Mouse (Mus musculus): Measurements from ENCODE around the gene Tmeff1.

The Tmeff1 gene

GRCm38 (mm10) chr4:48620121-48620520, 35.1 kb downstream of the Tmeff1 start:
- no peak for DNase-seq (ENCODE audit: extremely low read depth, low read depth)

DNA sequence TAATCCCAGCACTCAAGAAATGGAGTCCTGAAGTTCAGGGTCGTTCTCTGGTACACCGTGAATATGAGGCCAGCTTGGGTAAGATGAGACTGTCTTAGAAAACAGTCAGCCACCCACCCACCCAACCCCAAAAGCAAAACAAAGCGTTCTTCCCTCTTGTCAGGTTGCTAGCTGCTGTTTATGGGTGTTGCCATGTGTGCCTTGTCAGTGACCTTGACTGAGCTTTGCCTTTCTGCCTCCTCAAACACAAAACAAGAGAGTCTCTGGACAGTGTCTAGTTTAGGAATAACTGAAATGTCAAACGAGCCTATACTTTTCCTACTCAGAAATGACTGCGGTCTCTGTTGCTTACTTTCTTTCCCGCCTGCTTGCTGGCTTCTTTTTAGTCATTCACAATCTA, 37.3 kb downstream of the Tmeff1 start:
- DNase-seq (ENCODE audit: extremely low read depth, low read depth), result no peak

DNA sequence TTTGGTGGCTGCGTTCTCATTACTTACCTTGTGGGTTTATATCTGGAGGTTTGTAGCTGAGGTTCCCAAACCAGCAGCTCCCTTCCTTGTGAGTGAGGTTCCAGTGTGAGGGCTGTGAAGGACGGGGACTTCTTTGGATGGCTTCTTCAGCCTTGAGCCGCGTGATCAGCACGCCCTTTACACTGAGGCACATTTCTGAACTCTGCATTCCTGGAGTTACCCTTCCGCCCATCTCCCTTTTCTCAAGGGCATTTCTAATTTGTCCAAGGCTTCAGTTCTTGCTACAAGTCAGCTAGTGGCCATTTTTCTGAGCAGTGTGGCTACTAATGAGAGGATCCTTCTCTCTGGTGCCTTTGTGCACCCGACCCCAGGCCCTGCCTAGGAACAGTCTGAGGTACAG, 38.0 kb downstream of the Tmeff1 start:
- no peak for DNase-seq (ENCODE audit: extremely low read depth, low read depth)

DNA sequence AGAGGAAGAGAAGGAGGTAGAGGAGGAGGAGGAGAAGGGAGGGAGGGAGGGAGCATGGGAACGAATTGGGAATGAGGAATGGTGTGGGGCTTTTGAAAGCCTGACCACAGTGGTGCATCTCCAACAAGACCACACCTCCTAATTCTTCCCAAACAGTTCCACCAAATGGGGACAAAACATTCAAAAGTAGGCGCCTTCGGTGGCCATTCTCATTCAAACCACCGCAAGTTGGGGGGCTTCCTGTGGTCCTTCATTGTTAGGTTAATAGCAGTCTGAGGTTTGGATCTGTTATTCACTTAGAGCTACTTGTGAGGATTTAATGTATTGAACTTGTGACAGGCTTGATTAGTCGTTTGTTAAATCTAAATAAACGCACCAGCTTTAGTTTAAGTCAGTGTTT, 40.0 kb downstream of the Tmeff1 start:
- DNase-seq (ENCODE audit: extremely low read depth, low read depth), result no peak

DNA sequence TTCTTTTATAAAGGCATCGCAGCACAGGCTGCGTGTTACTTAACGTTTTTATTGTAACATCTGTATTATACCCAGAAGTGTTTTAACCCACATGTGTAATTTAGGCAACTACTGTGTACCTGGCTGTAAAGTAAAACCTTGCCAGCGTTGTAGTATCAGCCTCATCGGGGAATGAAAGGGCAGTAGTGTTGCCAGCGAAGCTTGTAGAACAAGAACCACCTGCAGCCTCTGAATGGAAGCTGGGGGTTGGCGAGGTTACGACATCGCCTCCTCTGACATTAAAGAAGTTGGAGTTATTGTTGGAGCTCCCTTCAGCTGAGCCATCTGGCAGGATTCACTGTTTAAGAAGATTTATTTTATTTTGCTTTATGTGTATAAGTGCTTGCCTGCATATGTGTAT, 40.9 kb downstream of the Tmeff1 start:
- no peak for DNase-seq (ENCODE audit: extremely low read depth, low read depth)

DNA sequence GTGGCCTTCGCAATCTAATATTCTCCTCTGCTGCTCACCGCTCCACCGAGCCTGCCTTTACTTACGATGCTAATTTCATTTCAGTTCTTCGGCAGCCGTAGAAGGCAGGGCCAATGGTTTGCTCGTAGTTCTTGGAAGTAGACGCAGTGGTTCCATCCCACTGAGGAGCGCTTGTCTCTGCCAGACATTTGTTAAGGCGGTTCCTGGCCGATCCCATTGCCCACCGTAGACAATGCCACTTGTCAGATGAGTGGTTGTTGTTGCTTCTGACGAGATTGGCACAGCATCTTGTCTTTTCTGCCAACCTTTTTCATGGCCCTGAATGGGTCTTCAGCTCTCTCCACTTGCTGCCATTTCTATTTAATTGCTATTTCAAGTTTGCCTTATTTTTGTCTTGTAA, 44.5 kb downstream of the Tmeff1 start:
- no peak for DNase-seq (ENCODE audit: extremely low read depth, low read depth)

DNA sequence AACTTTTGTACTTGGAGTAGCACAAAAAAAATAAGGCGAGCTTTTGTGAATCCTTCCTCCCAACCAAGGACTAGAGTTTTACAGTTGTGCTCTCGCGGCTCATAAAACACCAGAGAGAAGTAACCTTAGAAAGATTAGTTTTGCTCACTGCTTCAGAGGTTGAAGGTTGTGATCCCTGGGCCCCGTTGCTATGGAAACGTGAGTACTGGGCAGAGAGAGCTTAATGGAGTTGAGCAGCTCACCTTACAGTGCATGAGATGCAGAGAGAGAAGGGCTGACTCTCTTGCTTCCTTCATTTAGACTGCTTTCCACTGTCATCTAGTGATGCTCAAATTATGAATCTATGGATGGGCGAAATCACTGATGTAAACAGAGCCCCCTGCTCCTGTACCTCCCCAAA, 48.6 kb downstream of the Tmeff1 start:
- no peak for DNase-seq (ENCODE audit: extremely low read depth, low read depth)

DNA sequence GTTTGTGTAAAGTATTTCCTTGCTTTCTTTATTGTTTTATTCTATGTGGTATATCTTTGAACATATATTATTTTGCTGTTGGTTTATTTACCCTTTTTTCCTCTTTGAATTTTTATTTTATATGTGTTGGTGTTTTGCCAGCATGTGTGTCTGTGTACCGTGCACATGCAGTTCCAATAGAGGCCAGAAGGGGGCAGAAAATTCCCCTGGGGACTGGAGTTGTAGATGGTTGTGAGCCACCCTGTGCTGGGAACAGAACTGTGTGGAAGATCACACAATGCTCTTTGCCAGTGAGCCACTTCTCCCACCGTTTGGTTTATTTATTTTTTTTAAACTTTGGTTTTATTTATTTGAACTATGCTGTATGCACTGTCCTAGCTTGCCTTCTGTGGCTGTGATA, 49.1 kb downstream of the Tmeff1 start:
- DNase-seq (ENCODE audit: extremely low read depth, low read depth), result no peak

GRCm38 (mm10) chr4:48636831-48637230, 51.9 kb downstream of the Tmeff1 start:
- DNase-seq (ENCODE audit: extremely low read depth, low read depth), result no peak

GRCm38 (mm10) chr4:48638132-48638531, 53.2 kb downstream of the Tmeff1 start:
- no peak for DNase-seq (ENCODE audit: extremely low read depth, low read depth)

DNA sequence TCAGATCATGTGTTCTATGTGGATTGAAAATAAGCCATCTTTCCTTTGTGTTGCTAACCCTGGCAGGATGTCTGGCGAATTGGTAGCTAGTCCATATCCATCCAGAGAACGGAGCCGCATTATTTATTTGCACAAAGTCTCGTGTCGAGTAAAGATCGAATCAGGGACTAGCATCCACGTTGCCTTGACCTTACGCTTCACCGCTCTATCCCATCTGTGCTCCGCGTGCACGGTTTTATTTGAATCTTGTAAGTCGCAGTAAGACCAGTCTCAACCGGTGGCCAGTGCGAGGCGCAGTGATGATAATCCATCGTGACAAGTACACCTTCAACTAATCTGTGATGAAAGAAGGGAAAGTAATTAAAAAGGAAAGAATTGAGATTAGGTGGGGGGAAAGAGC, 54.5 kb downstream of the Tmeff1 start:
- DNase-seq (ENCODE audit: extremely low read depth, low read depth), result no peak

- no peak for DNase-seq (ENCODE audit: extremely low read depth, low read depth)
Observed at GRCm38 (mm10) chr4:48643801-48644200, 58.8 kb downstream of the Tmeff1 start.

DNA sequence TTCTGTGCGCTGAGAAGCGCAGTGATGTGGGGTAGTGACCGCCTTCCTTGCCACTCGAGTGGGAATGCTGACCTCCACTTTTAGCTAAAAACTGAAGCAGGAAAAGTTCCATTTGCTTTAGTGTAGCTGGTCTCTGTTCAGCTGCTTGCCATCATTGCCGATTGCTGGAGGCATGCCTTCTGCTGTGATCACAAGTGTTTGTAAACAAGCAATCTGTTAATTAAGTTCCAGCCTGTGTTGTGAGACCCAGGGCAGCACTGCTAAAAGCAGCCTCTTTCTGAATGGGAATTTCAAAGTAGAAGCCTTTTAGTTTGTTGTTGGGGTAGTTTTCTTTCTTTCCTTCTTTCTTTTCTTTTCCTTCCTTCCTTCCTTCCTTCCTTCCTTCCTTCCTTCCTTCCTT, 61.2 kb downstream of the Tmeff1 start:
- no peak for DNase-seq (ENCODE audit: extremely low read depth, low read depth)

DNA sequence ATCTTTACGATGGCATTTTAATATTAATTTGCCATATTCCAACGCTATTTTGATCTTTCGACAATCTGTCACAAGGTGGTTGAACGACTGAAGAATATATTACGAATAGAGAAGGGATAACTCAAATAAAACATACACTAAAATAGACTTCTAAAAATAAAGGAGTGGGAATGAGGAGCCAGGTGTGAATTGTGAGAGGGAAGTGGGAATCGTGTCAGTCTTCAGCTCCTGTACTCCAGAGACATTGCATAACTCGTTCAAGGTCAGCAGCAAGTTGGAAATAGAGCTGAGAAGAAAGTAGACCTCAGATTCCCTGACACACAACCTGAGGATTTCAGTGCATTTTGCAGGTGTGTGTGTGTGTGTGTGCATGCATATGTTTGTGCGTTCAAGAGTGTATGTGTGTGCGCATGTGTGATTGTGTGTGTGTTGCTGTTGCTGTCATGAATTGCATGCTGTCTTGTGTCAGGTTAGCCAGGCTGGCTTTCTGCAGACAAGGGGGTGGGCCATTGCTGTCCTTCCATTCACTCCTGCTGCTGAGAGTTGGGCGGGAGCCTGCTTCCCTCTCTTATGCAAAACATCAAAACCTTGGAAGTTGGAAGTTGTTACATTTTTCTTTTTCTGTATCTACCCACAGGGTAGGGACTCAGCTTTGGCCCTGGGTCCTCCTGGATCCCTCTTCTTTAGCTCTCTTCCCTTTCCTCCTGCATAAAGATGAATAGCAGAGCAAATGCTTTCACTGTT, 65.8 kb downstream of the Tmeff1 start:
- no peak for DNase-seq (ENCODE audit: extremely low read depth, low read depth)

DNA sequence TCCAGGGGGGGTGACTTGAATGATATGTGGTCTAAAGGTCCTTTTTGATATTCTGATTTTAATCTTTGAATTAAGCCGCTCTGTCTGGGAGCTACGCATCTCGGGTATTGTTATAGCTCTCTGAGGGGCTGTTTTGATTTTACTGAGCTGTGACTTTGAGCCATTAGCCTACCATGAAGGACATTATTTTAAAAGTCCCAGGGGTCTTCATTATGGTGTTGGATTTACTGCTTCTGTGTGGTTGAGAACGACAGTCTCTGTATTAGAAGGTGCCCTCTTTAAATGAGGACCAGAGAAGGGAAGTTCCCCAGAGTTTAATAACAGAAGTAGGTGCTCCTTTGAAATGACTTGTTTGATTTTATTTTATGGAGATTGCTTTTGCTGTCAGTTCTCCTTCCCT, 69.1 kb downstream of the Tmeff1 start:
- DNase-seq (ENCODE audit: extremely low read depth, low read depth), result no peak

GRCm38 (mm10) chr4:48656530-48656929, 71.6 kb downstream of the Tmeff1 start:
- DNase-seq (ENCODE audit: extremely low read depth, low read depth), result no peak

- DNase-seq (ENCODE audit: extremely low read depth, low read depth), result no peak
Observed at GRCm38 (mm10) chr4:48660144-48660543, 75.2 kb downstream of the Tmeff1 start.

DNA sequence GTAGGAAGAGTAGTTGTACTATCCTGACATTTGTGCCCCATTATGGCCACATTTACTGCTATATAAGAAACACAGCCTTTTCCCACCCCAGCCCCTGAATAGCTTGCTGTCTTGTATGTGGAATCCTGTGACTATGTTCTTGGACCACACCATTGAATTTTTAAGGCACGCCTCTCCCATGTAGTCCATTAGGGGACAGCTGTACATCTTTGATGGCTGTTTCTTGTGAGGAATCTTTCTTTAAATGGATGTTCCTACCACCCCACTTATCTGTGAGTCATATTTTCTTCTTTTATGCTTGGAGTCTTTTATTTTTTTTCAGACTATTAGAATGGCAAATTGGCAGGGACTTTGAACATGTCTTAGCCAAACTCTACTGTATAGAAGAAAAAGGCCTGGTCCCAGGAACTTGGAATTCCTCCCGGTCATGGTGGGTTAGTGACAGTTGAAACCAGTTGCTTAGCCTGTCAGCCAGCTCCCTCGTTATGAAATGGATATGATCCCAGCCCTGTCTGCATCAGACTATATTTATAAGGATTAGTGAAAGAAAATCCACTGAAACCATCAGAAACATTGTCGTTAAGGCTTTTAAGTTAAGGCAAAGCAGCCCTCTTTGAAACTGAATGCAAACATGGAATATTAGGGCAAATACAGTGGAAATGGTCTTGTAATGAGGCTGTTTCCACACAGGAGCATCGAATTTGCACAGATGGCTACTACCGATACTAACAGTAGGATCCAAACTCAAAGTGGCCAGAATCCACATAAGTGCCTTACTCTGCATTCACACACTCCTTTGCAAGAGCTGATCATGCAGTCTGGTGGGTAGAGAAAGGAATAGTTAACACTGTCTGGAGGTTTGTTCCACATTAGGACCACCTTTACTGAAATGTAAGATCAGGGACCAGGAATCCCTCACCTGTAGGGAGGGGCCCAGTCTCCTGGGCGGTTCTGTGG, 75.9 kb downstream of the Tmeff1 start:
- no peak for DNase-seq (ENCODE audit: extremely low read depth, low read depth)

DNA sequence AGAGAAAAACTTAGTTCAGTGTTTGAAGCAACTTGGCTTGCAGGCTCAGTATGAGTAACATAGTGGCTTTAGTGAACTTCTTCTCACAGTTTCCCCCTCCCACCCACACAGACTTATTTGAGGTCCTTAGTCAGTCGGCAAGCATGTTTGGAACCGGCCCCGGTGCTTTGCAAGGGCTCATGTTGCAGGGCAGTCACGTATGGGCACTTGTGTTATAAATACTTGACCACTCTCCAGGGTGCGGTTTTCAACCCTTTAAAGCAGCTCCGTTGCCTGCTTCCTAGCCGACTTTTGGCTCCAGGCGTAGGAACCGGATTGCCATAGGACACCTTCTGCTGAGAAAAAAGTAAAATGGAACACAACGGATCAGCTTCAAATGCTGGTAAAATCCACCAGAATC, 78.3 kb downstream of the Tmeff1 start, which contains the start of gene Cavin4:
TSS of gene Cavin4 (plus strand) at position 244 of the 400 bp plus-strand sequence.
- no peak for DNase-seq (ENCODE audit: extremely low read depth, low read depth)

- DNase-seq (ENCODE audit: extremely low read depth, low read depth), result no peak
Observed at GRCm38 (mm10) chr4:48664021-48664420, 79.0 kb downstream of the Tmeff1 start.

- no peak for DNase-seq (ENCODE audit: extremely low read depth, low read depth)
Observed at GRCm38 (mm10) chr4:48667279-48667678, 82.3 kb downstream of the Tmeff1 start.

DNA sequence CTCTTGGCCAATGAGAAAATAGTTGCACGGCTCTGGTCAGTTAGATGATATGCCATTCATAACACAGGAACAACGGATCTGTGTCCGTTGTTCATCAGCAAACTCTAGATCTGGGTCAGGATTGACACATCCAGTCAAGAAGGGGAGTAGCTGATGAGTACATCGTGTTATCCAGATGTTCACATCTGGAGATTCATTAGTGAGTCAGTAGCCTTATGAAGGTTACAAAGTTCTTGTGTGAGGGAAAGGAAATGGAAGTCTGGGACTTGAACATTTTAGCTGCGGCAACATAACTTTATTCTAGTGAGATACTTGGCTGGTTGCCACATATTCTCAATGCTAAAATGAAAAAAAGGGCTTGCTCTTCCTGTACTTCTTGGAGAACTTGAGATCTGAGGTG, 87.9 kb downstream of the Tmeff1 start:
- no peak for DNase-seq (ENCODE audit: extremely low read depth, low read depth)

DNA sequence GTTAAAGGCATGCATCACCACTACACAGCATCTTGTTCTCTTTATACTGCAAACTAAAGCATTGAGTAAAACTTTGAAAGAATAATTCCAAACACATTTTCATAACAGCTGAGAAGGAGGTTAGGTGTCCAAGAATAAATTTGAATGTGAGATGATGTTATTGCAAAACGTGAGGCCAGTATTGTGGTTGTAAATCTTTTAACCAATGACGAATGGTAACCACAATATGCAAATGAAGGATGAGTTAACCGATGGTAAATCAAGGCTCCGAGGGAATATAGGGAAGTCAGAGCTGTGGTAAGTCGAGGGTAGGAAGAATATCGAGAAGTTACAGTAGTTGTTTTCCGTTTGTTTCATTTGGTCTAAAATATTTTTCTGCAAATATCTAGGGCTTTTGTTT, 89.4 kb downstream of the Tmeff1 start:
- no peak for DNase-seq (ENCODE audit: extremely low read depth, low read depth)

All from MEL-GATA-1-ER (cell line).